Mouse (Mus musculus) ES-E14 (cell line): ENCODE measurements around the gene Noxo1.

Source experiments
- CHD2 ChIP-seq: IDR thresholded peaks from 2 replicates; pipeline ENCODE4 v1.6.1; 2014; ENCODE audit warnings: mild to moderate bottlenecking, low read depth, low read length, inconsistent platforms
- MAFK ChIP-seq: IDR thresholded peaks from 2 replicates; pipeline ENCODE4 v1.6.1; 2014; ENCODE audit warnings: mild to moderate bottlenecking, low read depth, low read length, inconsistent platforms; ENCODE audit not compliant: insufficient read depth
- ZC3H11A ChIP-seq: IDR thresholded peaks from 2 replicates; pipeline ENCODE4 v1.6.1; 2012; ENCODE audit warnings: low read depth, mild to moderate bottlenecking, inconsistent platforms, low read length, borderline replicate concordance

- TF ChIP-seq CHD2 (no peak), MAFK (no peak), ZC3H11A (no peak)
Observed at GRCm38 (mm10) chr17:24725637-24726390, 29.8 kb downstream of the Noxo1 start.
